Mouse (Mus musculus) limb, embryonic 14.5 days (tissue): Measurements from ENCODE around the gene Cdk6. TPM values are rescaled to one million over a fixed set of nuclear protein-coding genes. Genes with fewer than 3 reads are reported as not detected.

Experiments
- ATAC-seq: fragments of 200-750 bp; cut with Nextera tagmentation; 2 replicates; pipeline ENCODE4 v1.8.0; 2017; ENCODE audit warnings: low read depth, moderate number of reproducible peaks, moderate TSS enrichment; ENCODE audit not compliant: low FRiP score
- DNase-seq: peaks from one replicate; pipeline ENCODE4 v3.0.0-alpha.2; 2015; ENCODE audit warnings: low spot score
- H3K27ac ChIP-seq: fragments of 300-500 bp; sonication (generic); replicated peaks from 2 replicates; pipeline ENCODE4 v1.5.1; 2014; ENCODE audit warnings: low read depth, mild to moderate bottlenecking, low read length, moderate library complexity, mixed read lengths
- H3K27me3 ChIP-seq: fragments of 300-500 bp; sonication (generic); 2 replicates; pipeline ENCODE4 v1.6.1; 2014; ENCODE audit warnings: low read length, mixed read lengths; ENCODE audit not compliant: control insufficient read depth, insufficient read depth
- H3K36me3 ChIP-seq: fragments of 300-500 bp; sonication (generic); 2 replicates; pipeline ENCODE4 v1.6.1; 2014; ENCODE audit warnings: mild to moderate bottlenecking, low read length, moderate library complexity, mixed read lengths; ENCODE audit not compliant: control insufficient read depth, insufficient read depth
- H3K4me1 ChIP-seq: fragments of 300-500 bp; sonication (generic); 2 replicates; pipeline ENCODE4 v1.6.1; 2014; ENCODE audit warnings: antibody characterized with exemption, low read length, mixed read lengths; ENCODE audit not compliant: control insufficient read depth, insufficient read depth
- H3K4me2 ChIP-seq: fragments of 300-500 bp; sonication (generic); replicated peaks from 2 replicates; pipeline ENCODE4 v1.6.1; 2014; ENCODE audit warnings: low read depth, mild to moderate bottlenecking, low read length, moderate library complexity; ENCODE audit not compliant: severe bottlenecking
- H3K4me3 ChIP-seq: fragments of 300-500 bp; sonication (generic); replicated peaks from 2 replicates; pipeline ENCODE4 v1.5.1; 2014; ENCODE audit warnings: low read length
- H3K9ac ChIP-seq: fragments of 300-500 bp; sonication (generic); 2 replicates; pipeline ENCODE4 v1.6.1; 2014; ENCODE audit warnings: mild to moderate bottlenecking, low read depth, low read length, moderate library complexity; ENCODE audit not compliant: severe bottlenecking
- H3K9me3 ChIP-seq: fragments of 300-500 bp; sonication (generic); 2 replicates; pipeline ENCODE4 v1.6.1; 2016; ENCODE audit warnings: low read length; ENCODE audit not compliant: control insufficient read depth
- POLR2A ChIP-seq: fragments of 200-500 bp; IDR thresholded peaks from 2 replicates; pipeline ENCODE4 v1.8.0; 2012; ENCODE audit warnings: inconsistent platforms, mild to moderate bottlenecking, moderate library complexity, borderline replicate concordance; ENCODE audit not compliant: insufficient read depth, insufficient read length; ENCODE audit errors: extremely low read depth
- WGBS: fragments of 180-500 bp; shearing (Covaris S2); extraction: QIAGEN DNeasy Blood & Tissue Kit; methylation state at CpG from one replicate; pipeline ENCODE4 v1.1.7; 2014; 5-methylcytosine and 5-hydroxymethylcytosine counted together
- polyA plus RNA-seq, 2 experiments: library from polyadenylated mRNA; depleted of rRNA in 1 of 2; stranded (reverse) in 1 of 2; unstranded in 1 of 2; fragments of >200 nt; fragmentation: Nextera tagmentation in 1 of 2; extraction: Ambion mirVana in 1 of 2; gene quantifications; 2 replicates each; pipeline versions ENCODE4 v1.2.1 to v1.2.3; 2012 to 2014

Cdk6 gene
- polyA plus RNA-seq, 2 experiments: 11.3 to 23.8 TPM

DNA sequence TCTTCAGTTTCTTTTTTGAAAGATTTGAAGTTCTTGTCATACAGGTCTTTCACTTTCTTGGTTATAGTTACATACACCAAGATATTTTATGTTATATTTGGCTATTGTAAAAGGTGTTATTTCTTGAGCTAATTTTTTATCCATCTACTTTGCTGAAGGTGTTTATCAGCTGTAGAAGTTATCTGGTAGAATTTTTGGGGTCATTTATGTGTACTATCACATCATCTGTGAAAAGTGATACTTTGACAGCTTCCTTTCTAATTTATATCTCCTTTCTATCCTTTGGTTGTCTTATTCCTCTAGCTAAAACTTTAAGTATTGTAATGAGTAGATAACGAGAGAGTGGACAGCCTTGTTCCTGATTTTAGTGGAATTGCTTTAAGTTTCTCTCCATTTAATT is 210.2 kb downstream of the Cdk6 start:
- no peak for DNase-seq
- WGBS: 90% methylated on average over 1 of the region's 1 CpGs
- H3K4me3 ChIP-seq: no peak overlapping the region
- H3K9me3 ChIP-seq: no peaks in the 10 kb centered on the region
- ATAC-seq: no peak
- peaks cover 17% of the 10 kb centered on the region for H3K36me3 ChIP-seq
- H3K4me2 ChIP-seq: no peak overlapping the region
- H3K27ac ChIP-seq: no peak overlapping the region
- H3K27me3 ChIP-seq: no peaks in the 10 kb centered on the region
- no peaks in the 10 kb centered on the region for H3K4me1 ChIP-seq
- no peak for TF ChIP-seq POLR2A
- H3K9ac ChIP-seq: no peak overlapping the region

DNA sequence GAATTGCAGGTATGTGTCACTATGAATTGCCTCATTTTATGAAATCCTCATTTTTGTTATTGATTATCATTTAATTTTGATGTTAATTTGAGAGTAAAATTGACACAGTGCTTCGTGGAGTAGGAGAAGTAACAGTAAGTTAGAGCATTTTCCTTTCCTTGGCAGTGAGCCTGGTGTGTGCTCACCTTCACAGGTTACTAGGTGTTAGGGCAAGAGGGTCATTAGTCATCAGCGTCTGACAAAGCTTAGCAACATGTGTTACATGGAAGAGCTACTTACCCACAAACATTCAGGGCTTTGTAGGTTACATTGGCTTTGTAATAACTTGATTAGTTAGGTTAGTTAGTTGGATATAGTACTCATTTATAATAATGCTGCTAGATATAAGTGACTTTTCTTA is 212.9 kb downstream of the Cdk6 start:
- TF ChIP-seq POLR2A: no peak
- Histone ChIP-seq H3K9ac (no peak overlapping the region), H3K27me3 (no peaks in the 10 kb centered on the region), H3K4me1 (no peaks in the 10 kb centered on the region), H3K4me3 (no peak overlapping the region), H3K4me2 (no peak overlapping the region), H3K36me3 (peaks cover 38% of the 10 kb centered on the region), H3K27ac (no peak overlapping the region), H3K9me3 (no peaks in the 10 kb centered on the region)
- WGBS: 95% methylated on average over 2 of the region's 2 CpGs
- ATAC-seq (no peak), DNase-seq (no peak)

DNA sequence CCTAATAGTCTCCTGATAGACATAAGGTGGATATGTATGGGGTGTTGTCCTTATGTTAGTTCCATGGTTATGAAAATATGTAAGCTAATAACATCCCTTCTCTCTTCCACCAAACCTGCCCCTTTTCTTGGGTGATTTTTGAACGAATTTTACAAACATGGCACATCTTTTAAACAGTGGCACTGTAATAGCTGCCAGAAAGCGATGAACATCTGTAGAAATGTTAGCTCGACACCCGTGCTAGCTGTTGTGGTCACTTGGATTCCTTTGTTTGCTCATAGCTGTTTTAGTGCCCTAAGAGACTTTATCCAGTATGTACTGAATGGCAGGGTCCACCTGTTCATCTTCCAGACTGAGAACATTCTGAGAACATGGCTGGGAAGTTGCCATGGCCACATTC is 230.0 kb downstream of the Cdk6 start, which contains the start of gene 1700109H08Rik:
1700109H08Rik (plus strand) TSS at position 301 of the 400 bp plus-strand sequence.
- no peak within 1 kb of the TSS for H3K4me3 ChIP-seq
- 93% methylated on average over 4 of the region's 4 CpGs for WGBS
- no peak for TF ChIP-seq POLR2A
- H3K9me3 ChIP-seq: no peaks in the 10 kb centered on the region
- DNase-seq (no peak), ATAC-seq (no peak)
- H3K9ac ChIP-seq: no peak within 1 kb of the TSS
- no peaks in the 10 kb centered on the region for H3K27me3 ChIP-seq
- peaks cover 88% of the 10 kb centered on the region for H3K36me3 ChIP-seq
- no peaks in the 10 kb centered on the region for H3K4me1 ChIP-seq
- H3K27ac ChIP-seq: no peak within 1 kb of the TSS
- no peak within 1 kb of the TSS for H3K4me2 ChIP-seq

DNA sequence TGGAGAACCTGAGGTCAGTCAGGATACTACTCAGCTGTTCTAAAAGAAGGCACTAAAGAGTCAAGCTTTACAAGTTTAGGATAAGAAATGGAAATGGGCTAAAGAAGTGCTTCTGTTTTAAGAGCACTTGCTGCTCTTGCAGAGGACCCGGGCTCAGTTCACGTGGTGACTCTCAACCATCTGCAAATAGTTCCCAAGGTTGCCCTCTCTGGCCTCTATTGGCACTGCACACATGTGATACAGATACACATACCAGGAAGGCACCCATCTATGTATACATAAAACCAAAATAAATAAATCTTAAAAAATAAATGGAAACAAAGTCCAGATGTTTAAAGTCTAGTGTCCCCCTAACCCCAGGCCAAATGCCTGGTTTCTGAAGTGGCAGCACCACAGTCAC is 233.5 kb downstream of the Cdk6 start:
- ATAC-seq: no peak
- 100% methylated on average over 2 of the region's 2 CpGs for WGBS

DNA sequence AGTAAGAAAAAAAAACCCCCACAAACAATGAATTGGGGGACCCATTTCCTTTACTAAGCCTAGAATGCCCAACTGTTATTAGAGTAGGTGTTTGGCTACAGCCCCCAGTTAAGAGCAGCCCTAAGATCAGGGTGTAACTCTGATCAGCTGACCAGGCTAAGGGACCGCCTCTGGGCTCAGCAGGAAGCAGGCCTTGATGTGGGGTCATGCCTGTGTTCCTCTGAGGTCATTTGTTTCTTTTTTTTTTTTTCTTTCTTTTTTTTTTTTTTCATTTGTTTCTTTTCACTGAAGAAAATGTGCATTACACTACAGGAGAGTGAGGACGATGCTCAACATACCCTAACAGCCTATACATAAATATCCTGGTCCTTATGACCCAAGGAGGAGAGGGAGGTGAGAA is 236.7 kb downstream of the Cdk6 start:
- no peak for DNase-seq
- peaks cover 90% of the 10 kb centered on the region for H3K36me3 ChIP-seq
- whole genome bisulfite sequencing: 92% methylated on average over 2 of the region's 2 CpGs
- no peak for ATAC-seq
- H3K9ac ChIP-seq: no peak overlapping the region
- no peaks in the 10 kb centered on the region for H3K27me3 ChIP-seq
- no peak overlapping the region for H3K4me3 ChIP-seq
- H3K27ac ChIP-seq: no peak overlapping the region
- no peaks in the 10 kb centered on the region for H3K4me1 ChIP-seq
- TF ChIP-seq POLR2A: no peak
- H3K9me3 ChIP-seq: no peaks in the 10 kb centered on the region
- H3K4me2 ChIP-seq: no peak overlapping the region

More for the DNA sequence above, 233.5 kb downstream of the Cdk6 start:
- Histone ChIP-seq H3K9ac (no peak overlapping the region), H3K4me3 (no peak overlapping the region), H3K36me3 (peaks cover 96% of the 10 kb centered on the region), H3K27ac (no peak overlapping the region), H3K27me3 (no peaks in the 10 kb centered on the region), H3K4me2 (no peak overlapping the region), H3K4me1 (no peaks in the 10 kb centered on the region), H3K9me3 (no peaks in the 10 kb centered on the region)
- DNase-seq: no peak
- TF ChIP-seq POLR2A: no peak

DNA sequence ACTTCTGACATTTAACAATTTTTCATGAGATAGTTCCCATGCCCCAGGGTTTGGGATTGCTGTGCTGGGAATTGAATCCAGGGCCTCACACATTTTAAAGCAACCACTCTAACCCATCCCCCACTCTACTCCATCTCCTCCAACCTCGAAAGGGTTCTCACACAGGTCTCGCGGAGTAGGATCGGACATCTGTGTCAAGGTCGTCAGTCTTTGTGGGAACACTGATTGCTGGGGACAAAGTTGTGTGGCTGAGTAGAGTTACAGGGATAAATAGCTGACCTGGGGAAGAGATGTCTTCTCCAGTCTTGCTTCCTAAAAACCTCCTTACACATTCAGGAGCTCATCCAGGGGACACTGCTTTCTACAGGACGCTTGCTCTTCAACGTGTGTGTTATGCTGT is 237.8 kb downstream of the Cdk6 start:
- Histone ChIP-seq H3K4me3 (no peak overlapping the region), H3K9ac (no peak overlapping the region), H3K4me2 (no peak overlapping the region), H3K4me1 (no peaks in the 10 kb centered on the region), H3K9me3 (no peaks in the 10 kb centered on the region), H3K36me3 (peaks cover 91% of the 10 kb centered on the region), H3K27me3 (no peaks in the 10 kb centered on the region), H3K27ac (no peak overlapping the region)
- no peak for TF ChIP-seq POLR2A
- ATAC-seq (no peak), DNase-seq (no peak)
- 97% methylated on average over 7 of the region's 7 CpGs for WGBS

Other genes starting within 250 kb of the Cdk6 start
- gene Fam133b, start 202.3 kb downstream of the Cdk6 start, polyA plus RNA-seq (2012; rRNA removed): 25.3 and 32.1 TPM in 2 replicates
- gene Fam133b, start 202.3 kb downstream of the Cdk6 start, polyA plus RNA-seq (2014; fragmentation: Nextera tagmentation; extraction: Ambion mirVana): 29.2 and 32.2 TPM in 2 replicates
- gene 1700109H08Rik, start 230.1 kb downstream of the Cdk6 start, polyA plus RNA-seq (2012; rRNA removed): 5.3 and 5.8 TPM in 2 replicates
- 2.9 and 3.1 TPM in 2 replicates for gene 1700109H08Rik, start 230.1 kb downstream of the Cdk6 start, polyA plus RNA-seq (2014; fragmentation: Nextera tagmentation; extraction: Ambion mirVana)